Mouse (Mus musculus) small intestine, adult 2 months (tissue): ENCODE data around the gene R3hdm2.

Experiments
- CTCF ChIP-seq: fragments of 200-500 bp; IDR thresholded peaks from 2 replicates; pipeline ENCODE4 v1.5.1; 2012; ENCODE audit warnings: low read depth, mild to moderate bottlenecking, control low read depth, inconsistent platforms, low read length, moderate library complexity, mixed read lengths; ENCODE audit not compliant: insufficient replicate concordance, insufficient read length; ENCODE audit errors: extremely low read depth
- POLR2A ChIP-seq: fragments of 200-500 bp; IDR thresholded peaks from 2 replicates; pipeline ENCODE4 v1.6.1; 2012; ENCODE audit warnings: low read depth, mild to moderate bottlenecking, control low read depth, inconsistent platforms, low read length, moderate library complexity

GRCm38 (mm10) chr10:127453701-127454100 is 73.6 kb downstream of the R3hdm2 start:
- TF ChIP-seq CTCF, result no peak
- no peak for TF ChIP-seq POLR2A
